Comparison of ENCODE assay signal across 21 mouse cellular contexts in genomic region chr1:177484680-177485079, GRCm38 (mm10). TPM values are rescaled to one million over a fixed set of nuclear protein-coding genes. Genes with fewer than 3 reads are reported as not detected.
DNase-seq lines count a peak whose midpoint lies in the region; ATAC-seq lines count a peak whose summit lies in the region.
"Had no signal": no experiment of that assay in that cellular context is flagged by ENCODE, and none has a peak within 500 bp of the region (broad histone marks: within the 10 kb centered on the region; RNA-seq: fewer than 3 reads in every experiment).

No protein-coding gene starts in this region.

- H3K9me3 ChIP-seq in neural tube, embryonic 11.5 days (ENCODE audit: control insufficient read depth, low read length), result no peaks in the 10 kb centered on the region
- no peaks in the 10 kb centered on the region for H3K9me3 ChIP-seq in neural tube, embryonic 15.5 days (replicated peaks)
- no peaks in the 10 kb centered on the region for H3K9me3 ChIP-seq in forebrain, embryonic 15.5 days
- H3K9me3 ChIP-seq: embryonic facial prominence, embryonic 15.5 days; heart, embryonic 10.5 days; stomach, embryonic 15.5 days had no signal

- H3K4me1 ChIP-seq in neural tube, embryonic 11.5 days (ENCODE audit: control insufficient read depth, insufficient read depth, low read length), result no peaks in the 10 kb centered on the region
- H3K4me1 ChIP-seq in neural tube, embryonic 15.5 days, result peaks cover 5% of the 10 kb centered on the region; the same call in 1 of the 2 replicates
- H3K4me1 ChIP-seq in forebrain, embryonic 15.5 days, result peaks cover 15% of the 10 kb centered on the region
- H3K4me1 ChIP-seq: embryonic facial prominence, embryonic 15.5 days; stomach, embryonic 15.5 days had no signal

- H3K9ac ChIP-seq in neural tube, embryonic 11.5 days (ENCODE audit: low read length), result peak overlapping the region; percentile 38; the same call in 1 of the 2 replicates
- H3K9ac ChIP-seq in neural tube, embryonic 15.5 days (replicated peaks), result no peak overlapping the region
- no peak overlapping the region for H3K9ac ChIP-seq in forebrain, embryonic 15.5 days (replicated peaks)
- H3K9ac ChIP-seq: embryonic facial prominence, embryonic 15.5 days; stomach, embryonic 15.5 days had no signal

- no peak for ATAC-seq in neural tube, embryonic 11.5 days (ENCODE audit: insufficient read depth, low FRiP score, low TSS enrichment)
- no peak for ATAC-seq in neural tube, embryonic 15.5 days (ENCODE audit: low FRiP score)
- ATAC-seq in common myeloid progenitor, adult 5-6 weeks (replicated peaks; ENCODE audit: low read depth, poor library complexity, severe bottlenecking), result peak; percentile 57
- peak; percentile 66; the same call in 1 of the 2 replicates for ATAC-seq in forebrain, embryonic 15.5 days (replicated peaks)
- peak; percentile 67 for ATAC-seq in neutrophil, adult 5-6 weeks (ENCODE audit: extremely low read depth, insufficient number of reproducible peaks, low FRiP score, poor library complexity, severe bottlenecking)
- ATAC-seq in erythroid progenitor cell, adult 5-6 weeks (replicated peaks; ENCODE audit: low FRiP score, poor library complexity, severe bottlenecking), result no peak
- ATAC-seq: hindbrain, embryonic 16.5 days had no signal

- H3K4me2 ChIP-seq in neural tube, embryonic 11.5 days (ENCODE audit: low read depth), result no peak overlapping the region
- no peak overlapping the region for H3K4me2 ChIP-seq in neural tube, embryonic 15.5 days
- no peak overlapping the region for H3K4me2 ChIP-seq in forebrain, embryonic 15.5 days (replicated peaks)
- H3K4me2 ChIP-seq: embryonic facial prominence, embryonic 15.5 days; stomach, embryonic 15.5 days had no signal

- WGBS in neural tube, embryonic 11.5 days, result 52% methylated on average over 7 of the region's 7 CpGs
- WGBS in neural tube, embryonic 15.5 days, result 50% methylated on average over 7 of the region's 7 CpGs
- WGBS in forebrain, embryonic 15.5 days, result 13% methylated on average over 7 of the region's 7 CpGs

- no peak overlapping the region for H3K4me3 ChIP-seq in neural tube, embryonic 11.5 days (ENCODE audit: low read depth, low read length)
- no peak overlapping the region for H3K4me3 ChIP-seq in neural tube, embryonic 15.5 days (replicated peaks)
- H3K4me3 ChIP-seq in forebrain, embryonic 15.5 days, result no peak overlapping the region
- H3K4me3 ChIP-seq: embryonic facial prominence, embryonic 15.5 days; heart, embryonic 10.5 days; stomach, embryonic 15.5 days had no signal

- H3K27me3 ChIP-seq in neural tube, embryonic 11.5 days (ENCODE audit: control insufficient read depth, insufficient read depth, low read length), result no peaks in the 10 kb centered on the region
- no peaks in the 10 kb centered on the region for H3K27me3 ChIP-seq in neural tube, embryonic 15.5 days (replicated peaks)
- no peaks in the 10 kb centered on the region for H3K27me3 ChIP-seq in forebrain, embryonic 15.5 days
- H3K27me3 ChIP-seq: embryonic facial prominence, embryonic 15.5 days; stomach, embryonic 15.5 days had no signal

- no peaks in the 10 kb centered on the region for H3K36me3 ChIP-seq in neural tube, embryonic 11.5 days (ENCODE audit: control insufficient read depth, insufficient read depth, low read length)
- H3K36me3 ChIP-seq in neural tube, embryonic 15.5 days, result no peaks in the 10 kb centered on the region
- no peaks in the 10 kb centered on the region for H3K36me3 ChIP-seq in forebrain, embryonic 15.5 days
- H3K36me3 ChIP-seq: embryonic facial prominence, embryonic 15.5 days; G1E; heart, embryonic 10.5 days; stomach, embryonic 15.5 days had no signal

- no peak overlapping the region for H3K27ac ChIP-seq in neural tube, embryonic 11.5 days (ENCODE audit: low read depth, low read length)
- H3K27ac ChIP-seq in neural tube, embryonic 15.5 days (replicated peaks), result no peak overlapping the region
- H3K27ac ChIP-seq in forebrain, embryonic 15.5 days (replicated peaks), result peak overlapping the region; percentile 61
- H3K27ac ChIP-seq: embryonic facial prominence, embryonic 15.5 days; heart, embryonic 10.5 days; stomach, embryonic 15.5 days had no signal

- no peak for DNase-seq in neural tube, embryonic 11.5 days (ENCODE audit: low spot score)
- no peak for DNase-seq in gastrocnemius, postnatal 10 days
- DNase-seq: cerebellum, adult 9-11 months; embryo, embryonic 11 days; gastrocnemius, postnatal 14 days; heart, postnatal 10 days; kidney, adult 2 months; kidney, postnatal 25 days; lung, adult 18-20 months; right cerebral cortex, postnatal 4 days; thymus, adult 2 months had no signal

RNA-seq across cellular contexts. Expression of gene Zbtb18, which starts 42.5 kb away (rescaled TPM):
- polyA plus RNA-seq in neural tube, embryonic 11.5 days (2014; fragmentation: Nextera tagmentation; extraction: Ambion mirVana), result 8.5 and 11.6 TPM in 2 replicates
- 3.8 and 4.3 TPM in 2 replicates for polyA plus RNA-seq in neural tube, embryonic 15.5 days (2015; fragmentation: Nextera tagmentation; extraction: Ambion mirVana)
- 44.6 and 55.6 TPM in 2 replicates for total RNA-seq in common myeloid progenitor, adult 5-6 weeks (2017)
- 136 and 150 TPM in 2 replicates for polyA plus RNA-seq in forebrain, embryonic 15.5 days (2015; fragmentation: Nextera tagmentation; extraction: Ambion mirVana)
- total RNA-seq in neutrophil, adult 5-6 weeks (2017), result 91.1 and 91.6 TPM in 2 replicates
- total RNA-seq in erythroid progenitor cell, adult 5-6 weeks (2015; ENCODE audit: low replicate concordance), result 23.1 and 34.2 TPM in 2 replicates
- 29.7 and 35.0 TPM in 2 replicates for total RNA-seq in erythroid progenitor cell, adult 5-6 weeks (2017; ENCODE audit: low replicate concordance)
- 10 to 100 TPM; 84.3 to 88.7 TPM for total RNA-seq in gastrocnemius, postnatal 10 days (2021)

Comparison
In these comparisons a context has a peak if more than half of its experiments do, and no peak if none do; other contexts are left out.
1. ATAC-seq: peak in common myeloid progenitor, adult 5-6 weeks (single experiment), forebrain, embryonic 15.5 days (single experiment) and neutrophil, adult 5-6 weeks (single experiment); none in neural tube, embryonic 11.5 days (single experiment), neural tube, embryonic 15.5 days (single experiment) and erythroid progenitor cell, adult 5-6 weeks (single experiment).